Mouse (Mus musculus) left cerebral cortex, postnatal 14 days (tissue): ENCODE measurements at regions not wholly inside any gene's neighbourhood (a gene's known extent, or its start where the extent isn't known, plus 50 kb on each side); places are given as distances from the start of the nearest gene placed in this dataset.

ENCODE experiments used
- DNase-seq, 2 experiments: peaks; one replicate each; pipeline ENCODE4 v3.0.0; 2021 to 2022; ENCODE audit warnings: low spot score in 2 of 2, mixed read lengths in 1 of 2
- intact Hi-C: fragments of 180-260 bp; cut with DNase I; formaldehyde crosslinking; loops from one replicate; pipeline ENCODE4 v1.15.1; 2025

DNA sequence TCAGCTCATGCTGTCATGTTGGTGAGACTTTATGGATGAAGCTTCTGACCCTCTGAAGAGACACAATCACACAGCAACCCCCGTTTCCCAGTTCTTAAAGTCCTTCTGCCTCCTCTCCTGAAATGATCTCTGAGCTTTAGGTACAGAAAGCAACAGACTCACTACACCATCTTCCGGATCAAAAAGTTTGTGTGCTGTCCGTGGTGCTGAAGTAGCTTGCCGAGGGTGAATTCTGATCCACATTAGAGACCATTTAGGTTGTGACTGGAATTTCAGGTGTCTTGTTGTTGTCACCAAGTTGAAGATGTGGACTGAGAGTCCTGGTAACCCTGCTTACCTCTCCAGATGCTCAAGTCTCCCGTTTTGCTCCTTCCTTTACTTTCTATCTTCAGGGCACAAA, 375.2 kb downstream of the Shisa9 start:
- intact Hi-C loops: no loop called here
- DNase-seq: no peak

DNA sequence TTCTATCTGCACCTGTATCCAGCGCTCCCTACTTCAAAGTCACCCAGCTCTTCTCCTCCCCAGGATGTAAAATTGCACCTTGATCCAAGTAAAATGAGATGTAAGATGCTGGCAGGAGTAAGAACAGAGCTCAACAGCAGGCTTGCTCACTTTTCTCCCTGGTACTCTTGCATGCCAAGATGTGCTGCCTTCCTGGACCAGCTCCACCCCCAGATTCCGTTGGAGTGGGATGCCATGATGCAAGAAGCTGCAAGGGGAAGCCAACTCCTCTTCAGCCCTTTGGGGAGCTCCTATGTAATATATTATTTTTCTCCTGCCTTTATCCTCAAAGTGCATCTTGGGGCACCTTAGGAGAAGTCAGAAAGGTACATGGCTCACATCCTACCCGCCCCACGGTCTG, 405.6 kb downstream of the Shisa9 start:
- intact Hi-C loops: no loop called here
- DNase-seq: peak in 1 of 2 experiments; percentile 2

DNA sequence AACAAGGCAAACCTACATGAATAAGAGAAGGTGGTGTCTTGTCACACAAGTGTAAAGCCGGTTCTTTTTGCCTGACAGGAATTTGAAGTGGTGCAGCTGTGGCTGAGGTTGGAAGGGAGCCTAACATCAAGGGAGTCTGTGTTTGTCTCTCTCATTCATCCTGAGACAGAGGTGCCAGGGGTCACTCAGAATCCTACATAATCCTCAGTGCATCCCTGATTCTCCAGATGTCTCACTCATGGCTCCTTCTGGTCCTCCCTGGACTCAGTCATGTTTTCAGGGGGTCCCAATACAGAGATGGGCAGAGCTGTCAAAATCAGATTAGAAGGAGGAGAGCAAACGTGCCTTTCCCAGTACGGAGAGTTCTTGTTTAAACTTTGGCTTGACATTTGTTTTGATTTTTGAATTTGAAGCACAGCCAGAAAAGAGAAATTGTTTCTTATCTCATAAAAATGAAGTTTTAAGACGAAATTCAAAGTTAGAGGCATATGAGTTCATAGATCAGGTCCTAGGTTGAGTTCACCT, 451.8 kb downstream of the Shisa9 start:
- intact Hi-C loops: no loop called here

DNA sequence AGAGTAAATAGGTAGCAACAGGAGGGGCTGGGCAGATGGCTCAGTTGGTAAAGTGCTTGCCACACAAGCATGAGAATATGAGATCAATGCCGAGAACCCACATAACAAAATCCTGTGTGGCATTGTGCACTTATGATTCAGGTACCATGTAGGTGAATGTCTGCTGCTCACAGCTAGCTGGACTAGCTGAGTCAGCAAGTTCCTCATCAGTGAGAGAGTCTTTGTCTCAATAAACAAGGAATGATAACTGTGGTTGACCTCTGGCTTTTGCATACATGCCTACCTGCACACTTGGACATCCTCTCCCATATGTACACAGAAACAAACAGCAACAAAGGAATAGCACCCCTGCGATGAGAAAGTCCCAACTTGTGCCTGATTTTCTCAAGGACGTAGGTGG, 454.7 kb downstream of the Shisa9 start:
- intact Hi-C loops: no loop called here
- no peak for DNase-seq

More for the DNA sequence above, 451.8 kb downstream of the Shisa9 start:
- DNase-seq: no peak

DNA sequence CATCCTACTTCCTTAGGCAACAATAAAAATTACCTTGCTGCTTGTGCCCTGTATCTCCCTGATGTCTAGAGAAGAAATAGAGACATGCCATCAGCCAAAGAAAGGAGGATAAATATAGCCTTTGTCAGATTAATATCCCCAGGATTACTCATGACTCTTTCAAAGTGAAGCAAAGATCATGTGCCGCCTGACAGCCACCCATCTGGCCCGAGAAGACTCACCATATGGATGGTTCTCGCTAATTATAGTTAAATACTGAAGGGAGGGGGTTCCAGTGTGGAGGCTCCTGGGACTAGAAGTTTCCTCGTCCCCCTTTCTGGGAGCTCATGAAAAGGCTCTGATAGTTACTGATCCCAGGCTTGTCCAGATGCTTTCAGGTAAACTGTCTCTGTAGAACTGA, 470.9 kb downstream of the Shisa9 start:
- peak; percentile 21 to 64 for DNase-seq
- intact Hi-C loops: no loop called here
